17 mouse cellular contexts compared by ENCODE assay signal in the genomic region with DNA sequence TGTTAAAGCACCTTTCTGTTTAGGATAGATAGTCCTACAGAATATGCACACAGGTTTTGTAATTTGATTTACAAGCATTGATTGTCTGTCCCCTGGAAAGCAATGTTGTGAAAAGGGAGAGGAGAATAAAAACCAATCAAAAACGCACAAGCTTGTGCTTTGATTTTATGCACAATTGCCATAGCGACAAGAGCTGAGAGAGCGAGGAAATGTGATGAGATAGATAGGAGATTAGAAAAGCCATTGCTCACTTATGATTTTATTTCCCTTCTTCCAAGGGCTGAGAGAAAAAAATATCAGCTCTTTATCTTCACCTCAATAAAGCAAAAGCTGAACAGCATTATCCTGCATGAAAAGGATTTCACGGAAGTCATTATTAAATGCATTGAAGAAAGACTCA.
"Had no signal": no experiment of that assay in that cellular context is flagged by ENCODE, and none has a peak within 500 bp of the region (broad histone marks: within the 10 kb centered on the region; RNA-seq: fewer than 3 reads in every experiment).

No protein-coding gene starts in this region.

- DNase-seq: kidney, adult 18-20 months; kidney, postnatal 10 days; kidney, postnatal 4 days; liver; liver, embryonic 13.5 days; liver, postnatal 0 days; lung, postnatal 14 days; thymus, adult 2 months; thymus, postnatal 25 days had no signal

- H3K4me2 ChIP-seq: intestine, embryonic 15.5 days; limb, embryonic 12.5 days; liver, embryonic 13.5 days; lung, embryonic 15.5 days; stomach, embryonic 15.5 days had no signal

- H3K27ac ChIP-seq: intestine, embryonic 15.5 days; layer of hippocampus, adult 2 months; limb, embryonic 12.5 days; liver, embryonic 13.5 days; lung, embryonic 15.5 days; macrophage; stomach, embryonic 15.5 days had no signal

- H3K36me3 ChIP-seq: intestine, embryonic 15.5 days; limb, embryonic 12.5 days; liver, embryonic 13.5 days; lung, embryonic 15.5 days; stomach, embryonic 15.5 days had no signal

- H3K9me3 ChIP-seq: intestine, embryonic 15.5 days; limb, embryonic 12.5 days; liver, embryonic 13.5 days; lung, embryonic 15.5 days; megakaryocyte, embryonic 14.5 days; stomach, embryonic 15.5 days had no signal

- H3K27me3 ChIP-seq: intestine, embryonic 15.5 days; limb, embryonic 12.5 days; liver, embryonic 13.5 days; lung, embryonic 15.5 days; megakaryocyte, embryonic 14.5 days; stomach, embryonic 15.5 days had no signal

- H3K9ac ChIP-seq: intestine, embryonic 15.5 days; limb, embryonic 12.5 days; liver, embryonic 13.5 days; liver, postnatal 0 days; lung, embryonic 15.5 days; stomach, embryonic 15.5 days had no signal

- ATAC-seq: intestine, embryonic 15.5 days; liver, postnatal 0 days had no signal

- H3K4me1 ChIP-seq: intestine, embryonic 15.5 days; limb, embryonic 12.5 days; liver, embryonic 13.5 days; lung, embryonic 15.5 days; megakaryocyte, embryonic 14.5 days; stomach, embryonic 15.5 days had no signal

- H3K4me3 ChIP-seq: intestine, embryonic 15.5 days; layer of hippocampus, adult 2 months; limb, embryonic 12.5 days; liver, embryonic 13.5 days; lung, embryonic 15.5 days; megakaryocyte, embryonic 14.5 days; myocyte; stomach, embryonic 15.5 days had no signal
